Mouse (Mus musculus) lung, postnatal 14 days (tissue): ENCODE results near the gene Olfr1417.

ENCODE experiments used
- DNase-seq: peaks from one replicate; pipeline ENCODE4 v3.0.0; 2021

Gene Olfr1417

GRCm38 (mm10) chr19:11810003-11810758 lies 28.8 kb downstream of the Olfr1417 start:
- no peak for DNase-seq

- no peak for DNase-seq
Measured at GRCm38 (mm10) chr19:11808452-11808851, 30.6 kb downstream of the Olfr1417 start.

- DNase-seq: no peak
Measured at GRCm38 (mm10) chr19:11807822-11808221, 31.2 kb downstream of the Olfr1417 start.

- no peak for DNase-seq
Measured at GRCm38 (mm10) chr19:11807251-11807650, 31.8 kb downstream of the Olfr1417 start.

GRCm38 (mm10) chr19:11804423-11804822 lies 34.6 kb downstream of the Olfr1417 start:
- DNase-seq: peak; percentile 39

- no peak for DNase-seq
Measured at GRCm38 (mm10) chr19:11800531-11801315, 38.3 kb downstream of the Olfr1417 start.

- no peak for DNase-seq
Measured at GRCm38 (mm10) chr19:11794447-11794846, 44.6 kb downstream of the Olfr1417 start.

GRCm38 (mm10) chr19:11793741-11794359 lies 45.2 kb downstream of the Olfr1417 start:
- no peak for DNase-seq

GRCm38 (mm10) chr19:11791825-11792224 lies 47.2 kb downstream of the Olfr1417 start:
- no peak for DNase-seq

- DNase-seq: no peak
Measured at GRCm38 (mm10) chr19:11788876-11789275, 50.1 kb downstream of the Olfr1417 start.

GRCm38 (mm10) chr19:11787826-11788225 lies 51.2 kb downstream of the Olfr1417 start:
- no peak for DNase-seq

GRCm38 (mm10) chr19:11785409-11786154 lies 53.4 kb downstream of the Olfr1417 start:
- no peak for DNase-seq

GRCm38 (mm10) chr19:11777191-11777865 lies 61.7 kb downstream of the Olfr1417 start:
- peak; percentile 73 for DNase-seq
